Mouse (Mus musculus) frontal cortex, postnatal 14 days (tissue): ENCODE data around the gene Osgepl1.
"Not testable (repeated sequence)": the region's sequence is repeated elsewhere in the genome, so short reads cannot be mapped to it uniquely, and the experiment has no call there.

ENCODE experiments used
- DNase-seq, 2 experiments: peaks; one replicate each; pipeline ENCODE4 v3.0.0; 2022; ENCODE audit warnings: low spot score in 2 of 2

Osgepl1 gene

GRCm38 (mm10) chr1:53312989-53313967 lies at the start of gene Osgepl1:
Gene Osgepl1 (plus strand): TSS chr1:53313624.
- DNase-seq, result peak; percentile 71 to 80

- DNase-seq, result not testable (repeated sequence)
Observed at GRCm38 (mm10) chr1:53264958-53265612, 48.3 kb upstream of the Osgepl1 start.

- no peak for DNase-seq
Observed at GRCm38 (mm10) chr1:53269901-53270300, 43.5 kb upstream of the Osgepl1 start.

DNA sequence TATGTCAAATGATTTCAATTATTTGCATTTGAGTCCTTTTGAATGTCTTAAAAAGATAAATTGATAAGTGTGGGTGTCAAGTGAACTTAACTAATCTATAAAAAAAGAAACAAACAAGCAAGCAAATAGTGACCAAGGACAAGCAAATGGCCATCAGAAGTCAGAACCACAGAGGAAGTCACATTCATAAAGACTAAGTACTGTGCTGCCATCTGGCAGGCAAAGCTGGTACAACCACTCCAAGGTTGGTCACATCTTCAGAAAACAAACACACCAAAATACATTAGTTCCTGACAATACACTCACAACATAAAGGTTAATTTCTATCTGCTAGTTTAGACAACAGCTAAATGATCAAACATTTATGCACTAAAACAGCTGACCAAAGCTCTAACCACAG lies 40.8 kb upstream of the Osgepl1 start:
- DNase-seq, result peak in 1 of 2 experiments; percentile 16

DNA sequence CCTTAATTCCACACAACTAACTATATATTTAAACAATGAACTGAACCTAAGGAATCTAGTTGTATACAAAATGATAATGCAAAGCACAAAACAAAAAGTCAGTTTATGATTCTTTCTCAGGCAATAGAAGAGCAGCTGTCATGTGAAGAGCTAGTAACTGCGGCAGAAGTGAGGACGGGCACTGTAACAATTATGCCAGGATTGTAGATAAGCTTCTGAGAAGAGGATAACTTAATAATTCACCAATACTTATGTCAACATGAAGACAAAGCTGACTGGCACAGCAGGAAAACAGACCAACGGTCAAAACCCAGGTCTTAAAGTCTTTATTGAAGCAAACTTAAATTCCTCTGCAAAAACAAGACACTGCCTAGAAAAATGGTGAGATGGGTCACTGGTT lies 22.2 kb upstream of the Osgepl1 start:
- no peak for DNase-seq

- peak; percentile 84 to 90 for DNase-seq
Observed at GRCm38 (mm10) chr1:53296581-53297383, 16.6 kb upstream of the Osgepl1 start, which contains the start of the genes Pms1, Ormdl1 and Gm28778. Gene Pms1 (minus strand): TSS chr1:53297018. Gene Ormdl1 (plus strand): TSS chr1:53297095. Gene Gm28778 (plus strand): TSS chr1:53297111.

- no peak for DNase-seq
Observed at GRCm38 (mm10) chr1:53300506-53300905, 12.9 kb upstream of the Osgepl1 start.

DNA sequence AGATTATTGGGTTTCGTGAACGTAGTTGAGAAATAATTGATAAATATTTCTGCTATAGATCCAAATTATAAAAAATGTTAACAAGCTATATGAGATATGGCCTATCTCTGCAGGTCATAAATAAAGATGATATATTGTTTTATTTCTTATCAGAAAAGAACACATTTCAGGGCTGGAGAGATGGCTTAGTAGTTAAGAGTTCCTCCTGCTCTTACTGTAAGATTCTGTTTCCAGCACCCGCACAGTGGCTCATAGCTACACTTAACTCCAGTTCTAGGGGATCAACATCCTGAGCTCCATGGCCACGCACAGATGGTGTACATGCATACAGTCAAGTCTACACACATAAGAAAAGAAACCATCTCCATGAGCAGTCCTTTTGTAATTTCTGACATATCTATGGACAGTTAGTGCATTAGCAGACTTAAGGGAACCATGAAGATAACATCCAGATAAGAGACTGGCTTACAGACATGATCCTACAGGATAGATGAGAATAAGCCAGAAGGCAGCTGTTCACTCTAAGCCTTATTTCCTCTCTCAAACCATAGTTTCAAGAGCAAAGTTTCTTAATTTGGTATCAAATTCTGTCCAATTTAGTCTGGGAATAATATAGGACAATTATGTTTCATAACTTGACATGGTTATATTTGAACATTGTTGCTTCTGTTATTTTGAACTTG lies 8.4 kb downstream of the Osgepl1 start:
- DNase-seq, result no peak

GRCm38 (mm10) chr1:53323254-53323653 lies 9.8 kb downstream of the Osgepl1 start:
- DNase-seq, result no peak

DNA sequence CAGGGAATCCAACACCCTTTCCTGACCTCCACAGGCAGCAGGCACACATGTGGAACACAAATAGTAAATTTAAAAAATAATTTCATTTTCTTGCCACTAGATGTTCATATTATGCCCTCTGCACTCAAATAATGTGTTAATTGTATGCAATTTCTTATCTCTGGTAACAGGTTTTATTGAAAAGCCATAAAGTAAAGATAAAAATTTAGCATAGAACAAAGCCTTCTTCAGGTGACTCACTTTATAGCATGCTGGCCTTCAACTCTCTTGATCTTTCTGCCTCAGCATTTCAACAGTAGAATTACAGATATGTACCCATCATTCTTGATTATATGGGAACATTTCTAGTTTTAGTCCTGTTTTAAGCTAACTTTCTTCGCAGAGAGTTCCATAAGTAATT lies 10.9 kb downstream of the Osgepl1 start:
- no peak for DNase-seq

GRCm38 (mm10) chr1:53324827-53325494 lies 11.5 kb downstream of the Osgepl1 start:
- DNase-seq, result no peak

DNA sequence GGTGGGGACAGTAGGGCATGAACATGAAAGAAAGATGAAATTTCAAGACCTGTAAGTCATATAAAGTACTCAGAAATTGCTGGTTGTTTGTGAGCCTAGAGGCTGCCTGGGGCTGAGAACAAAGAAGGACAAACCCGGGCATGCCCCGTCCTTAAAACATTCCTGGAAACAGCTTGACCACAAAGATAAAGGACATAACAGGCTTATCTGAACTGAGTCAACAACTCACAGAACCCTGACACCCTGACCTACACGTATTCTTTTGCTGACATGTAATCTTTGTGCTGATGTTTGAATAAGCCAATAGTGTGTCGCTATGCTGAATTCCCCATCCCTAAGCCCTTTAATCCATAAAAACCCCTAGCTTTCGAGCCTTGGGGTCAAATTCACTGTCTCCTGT lies 20.1 kb downstream of the Osgepl1 start:
- DNase-seq, result not testable (repeated sequence)

- DNase-seq, result no peak
Observed at GRCm38 (mm10) chr1:53335465-53335864, 22.0 kb downstream of the Osgepl1 start.

DNA sequence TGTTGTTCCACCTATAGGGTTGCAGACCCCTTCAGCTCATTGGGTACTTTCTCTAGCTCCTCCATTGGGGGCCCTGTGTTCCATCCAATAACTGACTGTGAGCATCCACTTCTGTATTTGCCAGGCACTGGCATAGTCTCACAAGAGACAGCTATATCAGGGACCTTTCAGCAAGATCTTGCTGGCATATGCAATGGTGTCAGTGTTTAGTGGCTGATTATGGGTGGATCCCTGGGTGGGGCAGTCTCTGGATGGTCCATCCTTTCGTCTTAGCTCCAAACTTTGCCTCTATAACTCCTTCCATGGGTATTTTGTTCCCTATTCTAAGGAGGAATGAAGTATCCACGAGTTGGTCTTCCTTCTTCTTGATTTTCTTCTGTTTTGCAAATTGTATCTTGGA lies 24.0 kb downstream of the Osgepl1 start:
- not testable (repeated sequence) for DNase-seq

DNA sequence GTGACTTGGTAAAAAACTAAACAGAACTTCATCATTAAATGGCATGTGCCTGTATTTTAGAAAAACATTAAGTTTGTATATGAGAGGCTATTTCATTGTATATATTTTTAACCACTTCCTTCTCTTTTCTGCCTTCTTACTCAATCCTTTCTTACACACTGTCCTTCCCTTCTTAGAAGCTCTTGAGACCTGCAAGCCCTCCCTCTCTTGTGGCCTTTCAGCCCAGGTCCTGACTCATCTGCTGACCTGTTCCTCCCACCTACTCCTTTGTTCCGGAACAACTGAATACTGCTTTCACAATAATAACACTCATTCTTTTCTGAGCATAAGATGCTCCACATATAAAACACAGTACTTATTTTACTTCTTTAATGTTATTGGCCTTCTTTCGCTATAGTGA lies 27.6 kb downstream of the Osgepl1 start:
- no peak for DNase-seq

DNA sequence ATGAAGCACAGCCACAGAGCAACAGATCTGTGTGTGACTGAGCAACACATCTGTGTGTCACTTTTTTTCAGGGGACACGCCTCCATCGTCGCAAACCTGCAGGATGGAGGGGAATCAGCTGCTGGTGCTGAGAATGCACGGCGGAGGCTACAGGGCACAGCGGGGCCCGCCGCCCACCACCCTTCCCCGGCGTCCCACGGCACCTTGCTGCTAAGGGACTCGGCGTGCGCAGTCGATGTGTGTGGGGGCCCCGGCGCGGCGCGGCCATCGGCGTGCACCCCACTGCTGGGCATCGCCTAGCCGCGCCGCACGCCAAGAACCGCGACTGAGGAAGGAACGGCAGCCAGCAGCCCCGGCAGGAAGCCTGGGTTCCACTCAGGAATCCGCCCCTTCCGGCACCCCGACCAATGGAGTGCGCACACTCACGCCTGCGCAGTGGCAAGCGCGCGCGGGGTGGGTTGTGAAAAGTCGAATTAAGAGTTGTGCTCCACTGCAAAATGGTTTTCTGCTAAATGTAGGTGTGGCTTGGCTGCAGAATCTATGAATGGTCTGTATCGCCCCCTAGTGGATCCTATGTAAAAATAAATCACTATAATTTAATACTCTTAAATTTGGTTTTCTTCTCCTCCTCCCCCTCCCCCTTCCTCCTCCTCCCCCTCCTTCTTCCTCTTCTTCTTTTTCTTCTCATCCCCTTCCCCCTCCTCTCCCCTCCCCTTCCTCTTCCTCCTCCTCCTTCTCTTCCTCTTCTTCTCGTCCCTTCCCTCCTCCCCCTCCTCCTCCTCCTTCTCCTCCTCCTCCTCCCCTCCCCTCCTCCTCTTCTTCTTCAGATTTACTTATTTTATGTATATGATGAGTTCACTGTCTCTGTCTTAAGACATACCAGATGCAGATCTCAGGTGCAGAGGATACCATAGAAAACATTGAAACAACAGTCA lies 39.2 kb downstream of the Osgepl1 start, which contains the start of the genes Asdurf, Gm28551 and Asnsd1:
Gene Asdurf (minus strand): TSS at position 293 of the 935 bp plus-strand sequence.
Gene Gm28551 (minus strand): TSS at position 341 of the 935 bp plus-strand sequence.
Gene Asnsd1 (minus strand): TSS at position 426 of the 935 bp plus-strand sequence.
- peak; percentile 96 for DNase-seq

DNA sequence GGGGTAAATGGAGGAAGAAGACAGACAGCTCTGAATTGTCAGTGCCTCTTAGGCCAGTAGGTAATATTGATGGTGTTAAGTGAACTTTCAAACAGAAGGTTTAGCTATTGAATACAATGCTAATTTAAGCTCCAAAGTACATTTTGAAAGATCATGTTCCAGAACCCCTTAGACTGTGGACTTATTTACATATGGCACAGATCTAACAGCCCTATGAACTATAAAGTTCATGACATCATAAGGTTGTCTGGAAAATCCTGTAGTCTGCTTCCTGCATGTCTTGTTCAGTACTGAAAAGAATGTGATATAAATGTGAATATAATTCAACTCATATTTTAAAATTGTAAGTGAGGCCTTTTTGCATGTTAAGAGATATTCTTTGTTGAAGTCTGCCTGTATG lies 45.6 kb downstream of the Osgepl1 start:
- DNase-seq, result no peak
